Mouse (Mus musculus) lung, embryonic 15.5 days (tissue): ENCODE results near the gene Cbfb. TPM values are rescaled to one million over a fixed set of nuclear protein-coding genes. Genes with fewer than 3 reads are reported as not detected.
"Not testable (repeated sequence)": the region's sequence is repeated elsewhere in the genome, so short reads cannot be mapped to it uniquely, and the experiment has no call there.

Experiments
- ATAC-seq: fragments of 200-750 bp; cut with Nextera tagmentation; 2 replicates; pipeline ENCODE4 v1.8.0; 2017; ENCODE audit warnings: moderate number of reproducible peaks, borderline replicate concordance; ENCODE audit not compliant: low FRiP score, low TSS enrichment; ENCODE audit errors: extremely low read depth
- H3K27ac ChIP-seq: fragments of 300-500 bp; sonication (generic); 2 replicates; pipeline ENCODE4 v1.5.1; 2015; ENCODE audit warnings: moderate library complexity, mild to moderate bottlenecking, inconsistent platforms
- H3K27me3 ChIP-seq: fragments of 300-500 bp; sonication (generic); 2 replicates; pipeline ENCODE4 v1.6.1; 2015; ENCODE audit warnings: inconsistent platforms
- H3K36me3 ChIP-seq: fragments of 300-500 bp; sonication (generic); 2 replicates; pipeline ENCODE4 v1.6.1; 2015; ENCODE audit warnings: inconsistent platforms
- H3K4me1 ChIP-seq: fragments of 300-500 bp; sonication (generic); 2 replicates; pipeline ENCODE4 v1.6.1; 2015; ENCODE audit warnings: inconsistent platforms
- H3K4me2 ChIP-seq: fragments of 300-500 bp; sonication (generic); 2 replicates; pipeline ENCODE4 v1.6.1; 2015; ENCODE audit warnings: inconsistent platforms, mild to moderate bottlenecking, moderate library complexity
- H3K4me3 ChIP-seq: fragments of 300-500 bp; sonication (generic); 2 replicates; pipeline ENCODE4 v1.5.1; 2015; ENCODE audit warnings: mild to moderate bottlenecking, inconsistent platforms
- H3K9ac ChIP-seq: fragments of 300-500 bp; sonication (generic); 2 replicates; pipeline ENCODE4 v1.6.1; 2015; ENCODE audit warnings: inconsistent platforms
- H3K9me3 ChIP-seq: fragments of 300-500 bp; sonication (generic); 2 replicates; pipeline ENCODE4 v1.6.1; 2016; ENCODE audit warnings: inconsistent platforms
- WGBS: fragments of 180-500 bp; shearing (Covaris S2); methylation state at CpG from one replicate; pipeline ENCODE4 v1.1.7; 2015; 5-methylcytosine and 5-hydroxymethylcytosine counted together
- polyA plus RNA-seq: library from polyadenylated mRNA; unstranded; fragments of >200 nt; fragmentation: Nextera tagmentation; extraction: Ambion mirVana; gene quantifications from 2 replicates; pipeline ENCODE4 v1.2.1, GENCODE M21; 2015

Gene Cbfb
- polyA plus RNA-seq, 1 experiment from 2014 or later: 62.9 TPM

DNA sequence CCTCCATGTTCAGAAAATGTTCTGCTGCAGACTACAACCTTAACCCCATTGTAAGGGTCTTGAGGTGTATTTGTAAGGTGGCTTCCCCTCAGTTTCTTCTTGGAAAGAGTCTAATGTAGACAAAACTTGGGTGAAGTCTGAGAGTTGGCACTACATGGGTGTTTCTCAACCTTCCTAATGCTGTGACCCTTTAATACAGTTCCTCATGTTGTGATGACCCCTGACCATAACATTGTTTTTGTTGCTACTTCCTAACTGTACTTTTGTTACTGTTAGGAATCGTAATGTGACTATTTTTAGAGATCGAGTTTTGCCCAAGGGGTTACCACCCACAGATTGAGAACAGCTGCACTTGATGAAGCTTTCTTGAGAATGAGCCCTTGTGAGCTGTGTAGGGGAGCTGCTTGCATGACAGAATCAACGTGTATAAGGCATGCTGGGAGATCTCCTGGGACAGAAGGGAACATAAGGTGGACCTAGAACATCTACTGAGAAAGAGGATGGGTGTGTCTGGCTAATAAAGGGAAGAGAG lies 9.3 kb upstream of the Cbfb start:
- ATAC-seq: no peak
- no peak overlapping the region for H3K27ac ChIP-seq

DNA sequence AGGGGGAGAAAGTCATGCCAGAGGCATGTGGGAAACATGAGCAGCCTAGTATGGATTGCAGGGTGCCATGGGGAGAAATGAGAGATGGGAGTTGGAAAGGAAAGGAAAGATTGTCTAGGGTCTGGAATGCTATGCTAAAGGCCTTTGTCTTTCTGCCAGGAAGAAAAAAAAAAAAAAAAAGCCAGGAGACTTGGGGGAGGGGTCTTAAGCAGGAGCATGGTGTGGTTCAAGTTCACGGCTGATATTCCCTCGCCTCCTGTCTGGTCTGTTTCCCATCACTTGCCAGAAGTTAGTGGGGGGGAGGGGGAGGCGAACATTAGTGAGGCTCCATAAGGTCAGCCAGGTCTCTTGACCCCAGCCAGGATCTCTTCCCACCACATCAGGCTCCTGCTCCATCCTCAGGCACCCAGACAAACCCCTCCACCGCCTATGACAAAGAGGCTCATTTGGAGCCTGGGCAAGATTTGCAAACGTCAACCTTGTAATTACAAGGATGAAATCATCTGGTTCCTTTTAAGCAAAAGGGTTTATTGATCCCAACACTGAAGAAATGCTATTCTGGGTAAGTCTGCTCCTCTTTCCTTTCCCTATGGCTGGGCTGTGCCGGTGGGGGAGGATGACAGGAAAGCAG lies 6.1 kb upstream of the Cbfb start:
- Histone ChIP-seq H3K4me1 (peaks cover 15% of the 10 kb centered on the region; the same call in 1 of the 2 replicates), H3K4me2 (no peak overlapping the region), H3K27ac (0 out of 2 replicates have a peak overlapping the region, but pooled peaks have one; percentile 1), H3K27me3 (no peaks in the 10 kb centered on the region), H3K36me3 (no peaks in the 10 kb centered on the region), H3K9ac (no peak overlapping the region), H3K9me3 (no peaks in the 10 kb centered on the region), H3K4me3 (no peak overlapping the region)
- WGBS: 19% methylated on average over 5 of the region's 6 CpGs
- ATAC-seq: no peak

More for the DNA sequence above, 9.3 kb upstream of the Cbfb start:
- 28% methylated on average over 3 of the region's 3 CpGs for WGBS
- no peak overlapping the region for H3K9ac ChIP-seq
- no peaks in the 10 kb centered on the region for H3K36me3 ChIP-seq
- H3K4me1 ChIP-seq: peaks cover 14% of the 10 kb centered on the region; the same call in 1 of the 2 replicates
- no peak overlapping the region for H3K4me3 ChIP-seq
- H3K27me3 ChIP-seq: no peaks in the 10 kb centered on the region
- no peaks in the 10 kb centered on the region for H3K9me3 ChIP-seq
- H3K4me2 ChIP-seq: no peak overlapping the region

DNA sequence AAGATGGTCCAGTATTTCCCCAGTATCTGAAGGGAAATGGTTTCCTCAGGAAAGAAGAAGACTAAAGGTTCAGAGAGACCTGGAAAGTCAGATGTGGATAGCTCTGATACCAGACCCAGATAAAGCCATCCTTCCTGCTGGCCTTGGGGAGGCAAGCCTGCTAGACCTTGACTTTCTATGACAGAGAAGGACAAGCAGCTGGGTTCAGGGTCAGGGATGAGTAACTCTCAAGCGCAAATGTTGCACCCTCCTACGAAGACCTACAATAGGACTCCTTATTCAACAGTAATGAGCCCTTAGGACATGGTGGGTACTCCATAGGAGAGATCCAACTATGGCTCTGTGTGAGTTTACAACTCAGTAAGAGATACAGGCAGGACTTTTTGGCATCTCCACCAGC lies 5.3 kb upstream of the Cbfb start:
- Histone ChIP-seq H3K9ac (no peak overlapping the region), H3K36me3 (no peaks in the 10 kb centered on the region), H3K27me3 (no peaks in the 10 kb centered on the region), H3K4me2 (no peak overlapping the region), H3K4me3 (no peak overlapping the region), H3K9me3 (no peaks in the 10 kb centered on the region), H3K4me1 (peaks cover 22% of the 10 kb centered on the region; the same call in 1 of the 2 replicates), H3K27ac (no peak overlapping the region)
- no peak for ATAC-seq
- WGBS: 98% methylated on average over 2 of the region's 2 CpGs

DNA sequence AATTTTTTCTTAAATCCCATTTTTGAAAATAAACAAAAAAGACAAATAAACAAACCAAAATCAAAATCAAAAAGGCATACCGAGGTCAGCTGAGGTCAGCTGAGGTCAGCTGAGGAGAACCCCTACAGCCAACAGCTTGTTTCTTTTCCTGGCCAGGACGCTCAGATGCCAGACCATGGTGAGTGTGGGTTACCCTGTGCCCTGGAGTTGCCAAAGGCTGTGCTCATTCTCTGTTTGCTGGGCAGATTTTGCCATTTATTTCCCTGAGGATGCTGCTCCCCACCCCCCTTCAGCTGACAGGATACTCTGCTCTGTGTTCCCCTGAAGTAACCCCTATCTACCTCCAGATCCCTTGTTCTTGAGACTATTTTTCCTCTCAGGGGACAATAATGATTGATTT lies 3.4 kb upstream of the Cbfb start:
- peaks cover 19% of the 10 kb centered on the region; the same call in 1 of the 2 replicates for H3K4me1 ChIP-seq
- H3K4me3 ChIP-seq: no peak overlapping the region
- no peaks in the 10 kb centered on the region for H3K9me3 ChIP-seq
- H3K27me3 ChIP-seq: no peaks in the 10 kb centered on the region
- H3K4me2 ChIP-seq: no peak overlapping the region
- H3K36me3 ChIP-seq: no peaks in the 10 kb centered on the region
- WGBS: 60% methylated on average over 2 of the region's 2 CpGs
- no peak overlapping the region for H3K27ac ChIP-seq
- ATAC-seq: no peak
- H3K9ac ChIP-seq: no peak overlapping the region

DNA sequence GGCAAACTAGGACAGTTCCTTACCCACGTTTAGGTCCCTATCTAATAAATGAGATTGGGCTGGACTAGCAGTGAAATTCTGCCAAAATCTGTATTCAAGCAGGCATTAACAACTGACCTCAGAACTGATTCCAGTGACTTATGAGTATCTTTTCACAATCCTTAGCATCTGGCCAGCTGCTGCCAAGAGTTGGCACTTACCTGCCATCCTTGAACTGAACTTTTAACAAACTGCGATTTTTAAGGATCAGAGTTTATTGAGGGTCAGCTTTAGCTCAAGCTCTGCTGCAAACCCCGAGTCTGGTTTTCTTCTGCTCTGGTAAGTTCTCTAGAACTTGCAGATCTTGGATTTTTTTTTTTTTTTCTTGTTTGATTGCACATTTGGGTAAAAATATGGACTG lies 892 bp upstream of the Cbfb start:
- Histone ChIP-seq H3K9ac (no peak overlapping the region), H3K4me1 (peaks cover 26% of the 10 kb centered on the region), H3K4me3 (peak overlapping the region; percentile 83; the same call in 1 of the 2 replicates), H3K9me3 (no peaks in the 10 kb centered on the region), H3K36me3 (0 out of 2 replicates have a peak, but pooled peaks cover 1% of the 10 kb centered on the region), H3K4me2 (peak overlapping the region; percentile 63), H3K27me3 (no peaks in the 10 kb centered on the region), H3K27ac (no peak overlapping the region)
- 26% methylated on average over 3 of the region's 3 CpGs for WGBS
- ATAC-seq: no peak

DNA sequence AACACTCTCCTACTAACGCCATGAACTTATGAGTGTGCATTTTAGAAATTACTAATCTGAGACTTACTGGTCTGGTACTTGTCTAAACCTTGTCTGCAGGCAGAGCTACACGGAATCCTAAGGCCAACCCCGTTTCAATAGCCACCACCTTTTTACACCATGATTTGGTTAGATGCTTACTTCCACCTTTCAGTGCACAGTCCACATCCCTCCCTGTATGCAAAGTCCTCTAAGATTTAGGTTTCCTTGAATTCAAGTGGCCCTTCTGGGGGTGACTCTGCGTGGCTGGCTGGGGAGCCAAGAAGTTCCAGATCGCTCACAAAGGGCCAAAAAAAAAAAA lies 463 bp upstream of the Cbfb start:
- under 1% methylated on average over 5 of the region's 5 CpGs for WGBS
- Histone ChIP-seq H3K9me3 (no peaks in the 10 kb centered on the region), H3K27me3 (no peaks in the 10 kb centered on the region), H3K27ac (peak overlapping the region; percentile 99), H3K4me2 (peak overlapping the region; percentile 63), H3K36me3 (0 out of 2 replicates have a peak, but pooled peaks cover 4% of the 10 kb centered on the region), H3K4me1 (peaks cover 23% of the 10 kb centered on the region), H3K4me3 (peak overlapping the region; percentile 83), H3K9ac (peak overlapping the region; percentile 33)
- ATAC-seq: no peak; the same call in 1 of the 2 replicates

DNA sequence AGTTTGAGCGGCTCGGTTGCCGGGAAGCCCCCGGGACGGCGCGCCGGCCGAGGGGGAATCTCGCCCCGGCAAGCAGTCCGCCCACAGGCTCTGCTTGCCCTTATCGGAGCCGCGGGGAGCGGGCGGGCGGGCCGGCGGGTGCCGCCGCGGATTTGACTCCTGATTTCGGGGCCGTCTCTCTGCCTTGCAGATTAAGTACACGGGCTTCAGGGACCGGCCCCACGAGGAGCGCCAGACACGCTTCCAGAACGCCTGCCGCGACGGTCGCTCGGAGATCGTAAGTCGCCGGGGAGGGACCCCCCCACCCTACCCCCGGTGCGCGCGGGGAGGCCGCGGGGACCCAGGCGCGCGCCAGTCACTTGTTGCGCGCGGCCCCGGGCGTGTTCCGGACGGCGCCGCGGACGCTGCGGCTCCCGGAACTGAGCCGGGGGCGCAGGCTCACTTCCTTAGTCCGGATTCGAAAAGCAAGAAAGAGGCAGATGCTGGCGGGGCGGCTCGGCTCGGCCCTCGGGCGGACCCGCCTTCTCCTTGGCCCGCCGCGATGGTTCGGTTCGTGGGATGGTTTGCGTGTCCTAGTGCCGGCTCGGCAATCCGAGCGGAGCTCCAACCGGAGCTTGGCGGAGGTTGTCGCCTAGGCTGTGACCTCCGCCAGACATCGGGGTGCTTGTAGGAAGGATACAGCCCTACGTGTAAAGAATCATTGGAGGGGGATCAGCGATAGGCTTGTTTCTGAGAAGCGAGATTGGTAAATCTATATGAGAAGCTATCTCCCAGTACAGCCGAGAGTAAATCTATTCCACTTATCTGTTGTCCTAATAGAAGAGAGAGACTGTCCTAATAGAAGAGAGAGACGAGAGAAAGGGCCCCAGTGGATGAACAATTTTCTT lies 885 bp downstream of the Cbfb start:
- WGBS: under 1% methylated on average over 92 of the region's 92 CpGs
- H3K4me1 ChIP-seq: peaks cover 23% of the 10 kb centered on the region
- H3K9ac ChIP-seq: peak overlapping the region; percentile 95
- peak overlapping the region; percentile 83 for H3K4me3 ChIP-seq
- no peaks in the 10 kb centered on the region for H3K27me3 ChIP-seq
- ATAC-seq: peak; percentile 23; the same call in 1 of the 2 replicates
- H3K36me3 ChIP-seq: peaks cover 9% of the 10 kb centered on the region; the same call in 1 of the 2 replicates
- H3K4me2 ChIP-seq: peak overlapping the region; percentile 63
- peak overlapping the region; percentile 99 for H3K27ac ChIP-seq
- H3K9me3 ChIP-seq: no peaks in the 10 kb centered on the region

DNA sequence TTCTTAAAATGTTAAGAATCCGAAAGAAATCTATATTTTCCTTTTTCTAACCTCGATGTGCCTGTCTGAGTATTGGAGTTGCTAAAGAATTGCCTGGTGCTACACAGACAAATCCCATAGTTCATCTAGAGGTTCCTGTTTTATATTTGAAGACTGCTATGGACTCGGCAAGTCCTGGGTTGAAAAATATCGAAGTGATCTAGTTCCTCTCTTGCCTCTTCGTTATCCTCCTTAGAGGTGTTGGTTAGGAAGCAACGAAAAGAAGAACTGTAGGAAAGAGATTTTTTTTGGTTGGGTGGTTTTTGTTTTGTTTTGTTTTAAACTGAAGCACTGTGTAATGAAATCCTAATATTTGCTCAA lies 1.5 kb downstream of the Cbfb start:
- H3K36me3 ChIP-seq: peaks cover 15% of the 10 kb centered on the region
- H3K4me1 ChIP-seq: peaks cover 23% of the 10 kb centered on the region
- no peaks in the 10 kb centered on the region for H3K9me3 ChIP-seq
- no peak for ATAC-seq
- WGBS: 14% methylated on average over 6 of the region's 6 CpGs
- peak overlapping the region; percentile 95 for H3K9ac ChIP-seq
- peak overlapping the region; percentile 63 for H3K4me2 ChIP-seq
- H3K4me3 ChIP-seq: peak overlapping the region; percentile 83
- peak overlapping the region; percentile 99; the same call in 1 of the 2 replicates for H3K27ac ChIP-seq
- no peaks in the 10 kb centered on the region for H3K27me3 ChIP-seq

DNA sequence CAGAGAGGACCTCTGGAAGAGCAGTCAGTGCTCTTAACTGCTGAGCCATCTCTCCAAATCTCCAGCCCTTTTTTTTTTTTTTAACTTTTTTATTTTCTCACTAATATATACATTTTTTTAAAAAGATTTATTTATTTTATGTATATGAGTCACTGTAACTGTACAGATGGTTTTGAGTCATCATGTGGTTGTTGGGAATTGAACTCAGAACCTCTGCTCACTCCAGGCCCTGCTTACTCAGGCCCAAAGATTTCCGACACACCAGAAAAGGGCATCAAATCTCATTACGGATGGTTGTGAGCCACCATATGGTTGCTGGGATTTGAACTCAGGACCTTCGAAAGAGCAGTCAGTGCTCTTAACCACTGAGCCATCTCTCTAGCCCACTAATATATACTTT lies 4.8 kb downstream of the Cbfb start:
- H3K9ac ChIP-seq, ATAC-seq, H3K4me3 ChIP-seq, H3K27ac ChIP-seq, H3K4me2 ChIP-seq, H3K27me3 ChIP-seq, H3K9me3 ChIP-seq: not testable (repeated sequence)
- Histone ChIP-seq H3K4me1 (peaks cover 15% of the 10 kb centered on the region), H3K36me3 (peaks cover 21% of the 10 kb centered on the region)
- 95% methylated on average over 3 of the region's 3 CpGs for WGBS

DNA sequence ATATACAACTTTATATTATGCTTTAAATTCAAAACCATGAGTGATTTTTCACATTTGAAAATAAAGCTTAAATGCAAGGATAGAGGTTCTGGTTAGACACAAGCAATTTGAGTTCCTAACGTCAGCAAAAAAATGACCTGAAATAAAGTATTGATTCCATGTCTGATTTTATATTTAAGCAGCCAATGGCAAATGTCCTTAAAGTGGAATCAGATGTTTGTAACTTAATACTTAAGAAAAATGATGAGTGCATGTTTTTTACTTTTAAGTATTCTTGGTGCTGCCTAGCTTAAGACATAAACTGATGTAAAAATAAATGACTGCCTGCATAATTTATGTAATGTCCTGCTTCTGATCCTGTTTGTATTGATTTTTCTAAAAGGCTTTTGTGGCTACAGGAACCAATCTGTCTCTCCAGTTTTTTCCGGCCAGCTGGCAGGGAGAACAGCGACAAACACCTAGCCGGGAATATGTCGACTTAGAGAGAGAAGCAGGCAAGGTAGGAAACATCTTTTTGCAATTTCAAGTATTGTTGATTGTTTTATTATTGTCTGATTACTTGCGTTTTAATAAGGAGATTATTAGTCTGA lies 7.8 kb downstream of the Cbfb start:
- Histone ChIP-seq H3K4me3 (no peak overlapping the region), H3K4me1 (peaks cover 5% of the 10 kb centered on the region), H3K36me3 (peaks cover 31% of the 10 kb centered on the region), H3K9me3 (no peaks in the 10 kb centered on the region), H3K4me2 (no peak overlapping the region), H3K27me3 (no peaks in the 10 kb centered on the region), H3K27ac (no peak overlapping the region), H3K9ac (no peak overlapping the region)
- 83% methylated on average over 6 of the region's 6 CpGs for WGBS
- ATAC-seq: no peak

DNA sequence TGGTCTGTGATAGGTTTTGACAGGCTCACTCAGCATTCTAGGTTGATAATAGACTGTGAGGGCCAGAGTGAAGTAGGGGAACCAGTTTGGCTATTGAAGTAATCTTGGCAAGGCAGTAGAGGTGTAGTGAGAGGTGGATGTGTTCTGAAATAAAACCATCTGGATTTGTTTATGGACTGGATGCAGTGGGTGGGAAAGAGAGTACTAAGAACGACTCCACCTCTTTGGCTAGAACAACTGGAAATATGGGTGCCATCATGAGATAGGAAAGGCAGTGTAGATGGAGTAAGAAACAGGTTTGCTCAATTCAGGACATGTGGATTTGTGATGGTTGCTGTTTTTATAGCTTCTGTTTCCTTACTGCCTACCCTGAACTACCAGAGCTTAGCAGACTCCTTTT lies 11.7 kb downstream of the Cbfb start:
- H3K36me3 ChIP-seq: peaks cover 23% of the 10 kb centered on the region

More for the DNA sequence above, 11.7 kb downstream of the Cbfb start:
- Histone ChIP-seq H3K27ac (no peak overlapping the region), H3K4me1 (no peaks in the 10 kb centered on the region), H3K4me3 (no peak overlapping the region), H3K27me3 (no peaks in the 10 kb centered on the region), H3K9me3 (no peaks in the 10 kb centered on the region), H3K9ac (no peak overlapping the region), H3K4me2 (no peak overlapping the region)
- ATAC-seq: no peak
- WGBS: 59% methylated on average over 1 of the region's 1 CpGs
